Mouse (Mus musculus) CH12.LX (cell line): ENCODE measurements around the gene Ifng. TPM values are rescaled to one million over a fixed set of nuclear protein-coding genes. Genes with fewer than 3 reads are reported as not detected.

Source experiments
- DNase-seq: peaks from one replicate; pipeline ENCODE4 v3.0.0-alpha.2; 2013; ENCODE audit errors: extremely low read depth
- H3K27ac ChIP-seq: 2 replicates; pipeline ENCODE4 v1.5.1; 2012; ENCODE audit warnings: low read depth, mild to moderate bottlenecking, control low read depth, moderate library complexity; ENCODE audit not compliant: insufficient read depth
- H3K27me3 ChIP-seq: replicated peaks from 2 replicates; pipeline ENCODE3; 2012; ENCODE audit warnings: inconsistent platforms
- H3K36me3 ChIP-seq, 2 experiments: replicated peaks in 1 of 2; 2 replicates each; pipeline versions ENCODE3 to v1.6.1; 2012; ENCODE audit warnings: inconsistent platforms in 1 of 2, low read length in 1 of 2, mild to moderate bottlenecking in 1 of 2, mixed read lengths in 1 of 2, moderate library complexity in 1 of 2; ENCODE audit not compliant: control insufficient read depth in 1 of 2, insufficient read depth in 1 of 2
- H3K4me1 ChIP-seq, 2 experiments: 2 replicates each; pipeline ENCODE4 v1.6.1; 2012; ENCODE audit warnings: inconsistent platforms in 1 of 2, moderate library complexity in 1 of 2; ENCODE audit not compliant: insufficient read depth in 2 of 2, control insufficient read depth in 1 of 2
- H3K4me2 ChIP-seq: 2 replicates; pipeline ENCODE4 v1.6.1; 2012; ENCODE audit warnings: low read depth, mild to moderate bottlenecking, control low read depth; ENCODE audit not compliant: poor library complexity, insufficient read depth, severe bottlenecking
- H3K4me3 ChIP-seq, 3 experiments: fragments of 150-350 bp in 1 of 3; sonication (generic) in 1 of 3; replicated peaks in 1 of 3; 2 replicates each; pipeline versions ENCODE3 to v1.5.1; 2011 to 2012; ENCODE audit warnings: low read depth in 2 of 3, low read length in 2 of 3, mild to moderate bottlenecking in 2 of 3, moderate library complexity in 2 of 3, control low read depth in 1 of 3, improper control_type of control experiment in 1 of 3, inconsistent platforms in 1 of 3, mixed read lengths in 1 of 3; ENCODE audit not compliant: poor library complexity in 1 of 3
- H3K79me2 ChIP-seq: replicated peaks from 2 replicates; pipeline ENCODE4 v1.6.1; 2012; ENCODE audit warnings: mild to moderate bottlenecking, moderate library complexity; ENCODE audit not compliant: control insufficient read depth, poor library complexity, insufficient read depth, severe bottlenecking; ENCODE audit errors: extremely low read depth
- H3K9ac ChIP-seq: 2 replicates; pipeline ENCODE4 v1.6.1; 2012; ENCODE audit warnings: low read depth, mild to moderate bottlenecking, control low read depth, moderate library complexity; ENCODE audit not compliant: insufficient read depth
- H3K9me3 ChIP-seq: replicated peaks from 2 replicates; pipeline ENCODE3; 2012; ENCODE audit warnings: low read length, inconsistent platforms, mixed read lengths
- BHLHE40 ChIP-seq: IDR thresholded peaks from 2 replicates; pipeline ENCODE4 v1.6.1; 2011; ENCODE audit warnings: mild to moderate bottlenecking, low read depth, low read length, improper control_type of control experiment
- CHD1 ChIP-seq: IDR thresholded peaks from 2 replicates; pipeline ENCODE4 v1.6.1; 2012; ENCODE audit warnings: low read depth, low read length, improper control_type of control experiment, inconsistent platforms
- CHD2 ChIP-seq: IDR thresholded peaks from 2 replicates; pipeline ENCODE4 v1.6.1; 2011; ENCODE audit warnings: low read length, improper control_type of control experiment
- CTCF ChIP-seq, 2 experiments: IDR thresholded peaks in 1 of 2; conservative IDR thresholded peaks in 1 of 2; 2 replicates each; pipeline ENCODE4 v1.5.1; 2011 to 2012; ENCODE audit warnings: low read depth in 2 of 2, low read length in 2 of 2, improper control_type of control experiment in 1 of 2, inconsistent platforms in 1 of 2, mild to moderate bottlenecking in 1 of 2, moderate library complexity in 1 of 2
- E2F4 ChIP-seq: IDR thresholded peaks from 2 replicates; pipeline ENCODE4 v1.6.1; 2011; ENCODE audit warnings: low read depth, low read length, improper control_type of control experiment; ENCODE audit not compliant: insufficient replicate concordance
- ELF1 ChIP-seq: IDR thresholded peaks from 2 replicates; pipeline ENCODE4 v1.6.1; 2014; ENCODE audit warnings: low read depth, mild to moderate bottlenecking, inconsistent platforms, low read length, improper control_type of control experiment
- EP300 ChIP-seq: IDR thresholded peaks from 2 replicates; pipeline ENCODE4 v1.6.1; 2011; ENCODE audit warnings: low read length, improper control_type of control experiment
- ETS1 ChIP-seq: conservative IDR thresholded peaks from 2 replicates; pipeline ENCODE4 v1.6.1; 2012; ENCODE audit warnings: low read depth, mild to moderate bottlenecking, inconsistent platforms, low read length, improper control_type of control experiment, moderate library complexity
- GABPA ChIP-seq: IDR thresholded peaks from 2 replicates; pipeline ENCODE4 v1.6.1; 2012; ENCODE audit warnings: low read depth, low read length, improper control_type of control experiment, inconsistent platforms; ENCODE audit not compliant: insufficient replicate concordance
- HCFC1 ChIP-seq: IDR thresholded peaks from 2 replicates; pipeline ENCODE4 v1.6.1; 2012; ENCODE audit warnings: low read depth, mild to moderate bottlenecking, inconsistent platforms, low read length, improper control_type of control experiment
- IRF4 ChIP-seq: IDR thresholded peaks from 2 replicates; pipeline ENCODE4 v1.6.1; 2014; ENCODE audit warnings: low read depth, mild to moderate bottlenecking, inconsistent platforms, low read length, improper control_type of control experiment
- JUN ChIP-seq: IDR thresholded peaks from 2 replicates; pipeline ENCODE4 v1.6.1; 2011; ENCODE audit warnings: low read depth, mild to moderate bottlenecking, low read length, improper control_type of control experiment, moderate library complexity; ENCODE audit not compliant: insufficient read depth
- JUND ChIP-seq: conservative IDR thresholded peaks from 2 replicates; pipeline ENCODE4 v1.6.1; 2011; ENCODE audit warnings: low read depth, low read length, improper control_type of control experiment
- KAT2A ChIP-seq: IDR thresholded peaks from 2 replicates; pipeline ENCODE4 v1.6.1; 2012; ENCODE audit warnings: low read length, improper control_type of control experiment, inconsistent platforms; ENCODE audit not compliant: insufficient replicate concordance
- MAFK ChIP-seq: IDR thresholded peaks from 2 replicates; pipeline ENCODE4 v1.6.1; 2011; ENCODE audit warnings: low read length, improper control_type of control experiment; ENCODE audit not compliant: insufficient replicate concordance
- MAX ChIP-seq: IDR thresholded peaks from 2 replicates; pipeline ENCODE4 v1.6.1; 2011; ENCODE audit warnings: low read length, improper control_type of control experiment
- MAZ ChIP-seq: IDR thresholded peaks from 2 replicates; pipeline ENCODE4 v1.6.1; 2012; ENCODE audit warnings: low read depth, mild to moderate bottlenecking, inconsistent platforms, low read length, improper control_type of control experiment, moderate library complexity
- MEF2A ChIP-seq: IDR thresholded peaks from 2 replicates; pipeline ENCODE4 v1.6.1; 2014; ENCODE audit warnings: low read depth, mild to moderate bottlenecking, inconsistent platforms, low read length, improper control_type of control experiment, borderline replicate concordance
- MXI1 ChIP-seq: IDR thresholded peaks from 2 replicates; pipeline ENCODE4 v1.6.1; 2011; ENCODE audit warnings: mild to moderate bottlenecking, low read depth, low read length, improper control_type of control experiment
- MYC ChIP-seq: IDR thresholded peaks from 2 replicates; pipeline ENCODE4 v1.6.1; 2011; ENCODE audit warnings: low read depth, mild to moderate bottlenecking, improper control_type of control experiment, low read length
- NELFE ChIP-seq: IDR thresholded peaks from 2 replicates; pipeline ENCODE4 v1.6.1; 2011; ENCODE audit warnings: low read depth, low read length, improper control_type of control experiment
- NRF1 ChIP-seq: IDR thresholded peaks from 2 replicates; pipeline ENCODE4 v1.6.1; 2014; ENCODE audit warnings: low read depth, mild to moderate bottlenecking, inconsistent platforms, low read length, improper control_type of control experiment, moderate library complexity
- POLR2A ChIP-seq: IDR thresholded peaks from 2 replicates; pipeline ENCODE4 v1.6.1; 2011; ENCODE audit warnings: low read depth, mild to moderate bottlenecking, improper control_type of control experiment, low read length
- RAD21 ChIP-seq: IDR thresholded peaks from 2 replicates; pipeline ENCODE4 v1.6.1; 2011; ENCODE audit warnings: low read depth, mild to moderate bottlenecking, low read length, improper control_type of control experiment, moderate library complexity
- RCOR1 ChIP-seq: conservative IDR thresholded peaks from 2 replicates; pipeline ENCODE4 v1.6.1; 2012; ENCODE audit warnings: low read depth, mild to moderate bottlenecking, inconsistent platforms, low read length, improper control_type of control experiment
- SIN3A ChIP-seq: IDR thresholded peaks from 2 replicates; pipeline ENCODE4 v1.6.1; 2012; ENCODE audit warnings: low read length, improper control_type of control experiment, inconsistent platforms
- TCF12 ChIP-seq: IDR thresholded peaks from 2 replicates; pipeline ENCODE4 v1.6.1; 2014; ENCODE audit warnings: low read depth, mild to moderate bottlenecking, inconsistent platforms, low read length, improper control_type of control experiment
- UBTF ChIP-seq: IDR thresholded peaks from 2 replicates; pipeline ENCODE4 v1.6.1; 2012; ENCODE audit warnings: low read depth, mild to moderate bottlenecking, inconsistent platforms, low read length, improper control_type of control experiment, moderate library complexity
- USF1 ChIP-seq: IDR thresholded peaks from 2 replicates; pipeline ENCODE4 v1.6.1; 2014; ENCODE audit warnings: low read depth, mild to moderate bottlenecking, inconsistent platforms, low read length, improper control_type of control experiment
- USF2 ChIP-seq: conservative IDR thresholded peaks from 2 replicates; pipeline ENCODE4 v1.6.1; 2011; ENCODE audit warnings: low read depth, low read length, improper control_type of control experiment
- ZKSCAN1 ChIP-seq: IDR thresholded peaks from 2 replicates; pipeline ENCODE4 v1.6.1; 2012; ENCODE audit warnings: low read depth, inconsistent platforms, low read length, improper control_type of control experiment, borderline replicate concordance
- ZMIZ1 ChIP-seq: IDR thresholded peaks from 2 replicates; pipeline ENCODE4 v1.6.1; 2012; ENCODE audit warnings: low read depth, mild to moderate bottlenecking, inconsistent platforms, low read length, improper control_type of control experiment
- ZNF384 ChIP-seq: IDR thresholded peaks from 2 replicates; pipeline ENCODE4 v1.6.1; 2012; ENCODE audit warnings: low read depth, low read length, improper control_type of control experiment, inconsistent platforms
- dilution Hi-C: fragments of 300-500 bp; cut with MboI; formaldehyde crosslinking; loops from 2 replicates; pipeline ENCODE4 v1.14.3; 2020; ENCODE audit warnings: low sequenced_read_pairs; ENCODE audit not compliant: extremely low pct_unique_long_range_greater_than_20kb, extremely low pct_ligation_motif_present
- in situ Hi-C: fragments of 300-500 bp; cut with MboI; formaldehyde crosslinking; loops from 3 replicates; pipeline ENCODE4 v1.14.3; 2019; ENCODE audit warnings: low sequenced_read_pairs, low pct_ligation_motif_present, low pct_unique_long_range_greater_than_20kb, mixed read lengths
- polyA plus RNA-seq: library from polyadenylated mRNA; unstranded; fragments of >175 nt; gene quantifications from 2 replicates; pipeline ENCODE4 v1.2.1, GENCODE M21; 2012; ENCODE audit warnings: low read depth; ENCODE audit not compliant: insufficient read length
- total RNA-seq, 2 experiments: library from RNA; depleted of rRNA; stranded (reverse); fragments of 300-350 nt in 1 of 2; fragments of >200 nt in 1 of 2; gene quantifications; 2 replicates each; pipeline ENCODE4 v1.2.3; 2012 to 2014

The Ifng gene
- total and polyA plus RNA-seq, 3 experiments, result not detected

GRCm38 (mm10) chr10:118469047-118469446 is 28.2 kb downstream of the Ifng start:
- dilution Hi-C loops (no loop called here), in situ Hi-C loops (no loop called here)
- DNase-seq, result no peak

GRCm38 (mm10) chr10:118470296-118470957 is 29.6 kb downstream of the Ifng start:
- no peak overlapping the region for H3K4me3 ChIP-seq
- DNase-seq, result peak; percentile 55
- TF ChIP-seq CTCF (conservative IDR thresholded peaks at IDR 0.05 in 1 of 2, IDR thresholded peaks at IDR 0.05 in 1 of 2; ENCODE audit: low read depth in 2 of 2, low read length in 2 of 2) (no peak), RAD21 (no peak), KAT2A (no peak), USF2 (no peak), MAZ (no peak), SIN3A (no peak), MAX (no peak), ZMIZ1 (no peak), POLR2A (no peak), ZNF384 (no peak), CHD2 (no peak), JUND (0 out of 2 replicates have a peak, but pooled peaks have one; percentile 19), MYC (no peak), E2F4 (no peak), HCFC1 (no peak), CHD1 (no peak), EP300 (peak; percentile 31; the same call in 1 of the 2 replicates), GABPA (no peak), ELF1 (no peak), USF1 (no peak), MXI1 (no peak), NELFE (no peak), ETS1 (no peak; the same call in 1 of the 2 replicates), IRF4 (peak; percentile 34; the same call in 1 of the 2 replicates), MEF2A (0 out of 2 replicates have a peak, but pooled peaks have one; percentile 19), BHLHE40 (peak; percentile 55), JUN (no peak), RCOR1 (no peak), NRF1 (no peak)
- no peak overlapping the region for H3K4me2 ChIP-seq
- no peak overlapping the region for H3K9ac ChIP-seq
- no peaks in the 10 kb centered on the region for H3K9me3 ChIP-seq
- H3K27ac ChIP-seq, result no peak overlapping the region
- peaks cover 5 to 40% of the 10 kb centered on the region in 2 experiments for H3K4me1 ChIP-seq
- no peaks in the 10 kb centered on the region for H3K79me2 ChIP-seq
- in situ Hi-C loops, result no loop called here
- no peaks in the 10 kb centered on the region for H3K27me3 ChIP-seq
- dilution Hi-C loops, result no loop called here
- no peaks in the 10 kb centered on the region for H3K36me3 ChIP-seq

More at GRCm38 (mm10) chr10:118469047-118469446, 28.2 kb downstream of the Ifng start:
- no peak overlapping the region for H3K9ac ChIP-seq
- no peak for TF ChIP-seq JUN
- TF ChIP-seq ZKSCAN1, result no peak
- no peak for TF ChIP-seq TCF12
- TF ChIP-seq UBTF, result no peak
- TF ChIP-seq MAFK, result no peak
- TF ChIP-seq, all 38 proteins: peak for 0
- H3K9me3 ChIP-seq, result peaks cover 2% of the 10 kb centered on the region
- H3K4me2 ChIP-seq, result no peak overlapping the region
- H3K4me3 ChIP-seq, result no peak overlapping the region
- H3K36me3 ChIP-seq, result no peaks in the 10 kb centered on the region
- H3K4me1 ChIP-seq, result peaks cover 5 to 40% of the 10 kb centered on the region in 2 experiments
- H3K27ac ChIP-seq, result no peak overlapping the region
- no peaks in the 10 kb centered on the region for H3K79me2 ChIP-seq
- no peaks in the 10 kb centered on the region for H3K27me3 ChIP-seq
